Mouse (Mus musculus) G1E (cell line): Measurements from ENCODE around the gene Ano2.

Experiments used
- CTCF ChIP-seq: IDR thresholded peaks from 2 replicates; pipeline ENCODE4 v1.5.1; 2012; ENCODE audit warnings: low read depth, low read length, inconsistent platforms, mixed read lengths
- GATA1 ChIP-seq: IDR thresholded peaks from 2 replicates; pipeline ENCODE4 v1.6.1; 2012; ENCODE audit warnings: borderline replicate concordance, low read length, inconsistent platforms, mixed read lengths
- POLR2AphosphoS5 ChIP-seq: IDR thresholded peaks from 2 replicates; pipeline ENCODE4 v1.6.1; 2012; ENCODE audit warnings: low read depth, low read length, inconsistent platforms; ENCODE audit not compliant: insufficient replicate concordance
- TAL1 ChIP-seq: conservative IDR thresholded peaks from 2 replicates; pipeline ENCODE4 v1.6.1; 2012; ENCODE audit warnings: low read depth, low read length, inconsistent platforms, mixed read lengths

- TF ChIP-seq POLR2AphosphoS5 = no peak
- no peak for TF ChIP-seq CTCF
- no peak for TF ChIP-seq GATA1
- TF ChIP-seq TAL1 = no peak
Measured at GRCm38 (mm10) chr6:126034403-126034724, 344.1 kb downstream of the Ano2 start.
